Mouse (Mus musculus) megakaryocyte progenitor cell, adult 5-6 weeks (primary cell): Measurements from ENCODE around the gene Mbnl2. TPM values are rescaled to one million over a fixed set of nuclear protein-coding genes. Genes with fewer than 3 reads are reported as not detected.

Experiments used
- ATAC-seq: replicated peaks from 2 replicates; pipeline ENCODE4 v1.8.0; 2016; ENCODE audit warnings: mild to moderate bottlenecking, moderate TSS enrichment, inconsistent platforms; ENCODE audit not compliant: poor library complexity
- total RNA-seq, 2 experiments: library from RNA; stranded (forward) in 1 of 2; stranded (reverse) in 1 of 2; fragments of 157-497, 149-512 nt in 1 of 2; fragments of 200-1000 nt in 1 of 2; gene quantifications; 2 replicates each; pipeline versions ENCODE4 v1.2.3 to v1.2.4; 2015 to 2017

Mbnl2 gene
- total RNA-seq, 2 experiments from 2014 or later = 63.2 to 97.8 TPM

DNA sequence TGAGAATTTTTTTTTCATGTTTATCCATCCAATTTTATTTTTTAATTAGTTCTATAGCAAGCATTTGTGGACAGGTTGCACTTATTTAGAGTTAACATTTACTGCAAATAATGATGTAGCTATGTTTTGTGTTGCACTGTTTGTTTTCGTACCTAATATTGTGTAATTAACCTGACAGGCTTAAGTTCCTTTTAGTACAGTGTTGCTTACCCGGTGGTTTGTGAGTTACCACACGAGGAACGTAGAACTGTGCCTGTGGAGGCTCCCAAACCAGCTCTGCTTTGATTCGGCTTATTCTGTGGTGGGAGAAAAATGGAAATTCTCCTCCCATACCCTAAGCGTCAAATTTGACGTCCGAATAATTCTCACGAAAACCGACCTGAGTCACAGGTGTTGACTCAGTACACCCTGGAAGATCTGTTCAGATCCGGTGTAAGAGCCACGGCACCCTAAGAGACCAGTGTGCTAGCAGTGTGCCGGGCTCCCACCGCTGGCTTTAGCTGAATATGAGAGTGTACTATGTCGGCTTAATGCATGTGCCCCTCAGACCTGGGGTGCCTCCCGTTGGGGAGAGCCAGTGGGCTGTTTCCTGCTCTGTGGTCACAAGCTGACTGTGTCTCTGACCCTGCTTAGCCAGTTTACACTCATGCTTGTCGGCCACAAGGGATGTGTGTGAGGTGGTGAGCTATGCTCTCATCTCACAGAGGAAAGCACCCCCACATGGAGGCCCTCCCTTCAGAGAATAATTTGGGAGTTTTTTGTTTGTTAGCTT, 129.5 kb downstream of the Mbnl2 start:
- ATAC-seq = peak; percentile 68

DNA sequence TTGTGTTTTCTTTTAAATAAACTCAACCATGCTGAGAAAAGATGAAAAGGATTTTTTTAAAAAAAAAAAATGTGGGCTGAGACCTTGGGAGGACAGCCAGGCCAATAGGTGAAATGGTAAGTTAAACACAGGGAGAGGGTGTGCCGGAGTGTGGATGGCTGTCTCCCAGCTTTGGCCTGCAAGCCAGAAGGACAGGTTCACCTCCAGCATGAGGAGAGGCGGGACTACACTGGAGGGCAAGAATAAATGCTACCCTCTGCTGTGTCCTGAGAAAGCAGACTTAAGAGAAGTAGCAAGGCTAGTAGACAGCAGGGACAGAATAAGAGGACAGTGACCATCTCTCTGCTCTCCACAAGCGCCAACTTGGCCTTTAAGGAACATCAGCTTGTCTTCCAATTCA, 130.1 kb downstream of the Mbnl2 start:
- no peak for ATAC-seq

DNA sequence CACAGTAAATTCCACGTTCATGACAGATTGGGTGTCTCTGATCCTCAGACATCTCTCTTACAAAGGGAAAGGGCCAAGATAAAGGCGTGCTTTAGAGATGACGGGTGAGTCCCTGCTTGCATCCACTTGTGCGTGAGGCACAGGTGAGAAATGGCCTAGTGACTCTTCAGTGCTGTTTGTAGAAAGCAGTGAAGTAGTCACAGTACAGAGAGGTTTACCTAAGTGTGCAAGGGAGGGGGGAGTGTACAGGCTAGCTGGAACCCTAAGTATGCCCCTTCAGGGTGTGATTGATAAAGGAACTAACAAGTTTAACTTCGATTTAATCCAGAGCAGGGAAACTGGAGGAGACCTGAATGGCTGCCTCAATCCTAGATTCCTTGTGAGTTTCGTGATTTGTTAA, 130.8 kb downstream of the Mbnl2 start:
- ATAC-seq = no peak

DNA sequence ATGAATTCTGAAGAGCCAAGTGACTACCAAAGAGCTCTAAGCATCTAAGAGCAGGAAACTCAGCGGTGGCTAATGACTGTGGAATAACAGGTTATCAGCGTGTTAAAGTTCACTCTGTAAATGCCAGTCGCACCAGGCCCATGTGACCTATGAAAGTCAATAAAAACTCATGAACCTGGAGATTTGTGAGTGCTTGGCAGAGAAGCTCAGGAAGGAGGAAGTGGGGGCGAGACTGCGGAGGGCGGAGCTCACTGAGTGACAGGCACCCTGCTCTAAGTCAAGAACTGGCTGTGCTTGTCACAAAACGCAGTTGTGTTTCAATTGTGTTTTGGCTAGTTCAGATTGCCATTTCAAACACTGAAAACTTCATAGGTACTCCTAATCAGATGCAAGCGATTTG, 131.4 kb downstream of the Mbnl2 start:
- ATAC-seq = peak; percentile 81

DNA sequence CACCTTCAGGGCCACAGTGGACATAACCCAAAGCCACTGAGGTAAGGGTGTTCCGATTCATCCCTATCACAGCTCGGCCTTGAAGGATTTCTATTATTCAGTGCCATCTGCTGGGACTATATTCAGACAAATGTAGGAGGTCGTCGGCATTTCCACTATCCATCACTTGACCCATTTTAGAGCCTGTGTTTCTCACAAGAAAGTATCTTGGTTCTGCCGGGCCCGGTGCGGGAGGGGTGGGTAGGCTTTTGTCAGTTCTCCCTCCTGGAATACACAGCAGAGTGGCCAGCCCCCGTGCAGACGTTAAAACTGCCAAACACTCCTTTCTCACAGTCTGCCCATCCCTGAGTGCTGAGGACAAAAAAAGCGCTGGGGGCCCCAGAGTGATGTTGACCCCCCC, 134.4 kb downstream of the Mbnl2 start:
- ATAC-seq = no peak

DNA sequence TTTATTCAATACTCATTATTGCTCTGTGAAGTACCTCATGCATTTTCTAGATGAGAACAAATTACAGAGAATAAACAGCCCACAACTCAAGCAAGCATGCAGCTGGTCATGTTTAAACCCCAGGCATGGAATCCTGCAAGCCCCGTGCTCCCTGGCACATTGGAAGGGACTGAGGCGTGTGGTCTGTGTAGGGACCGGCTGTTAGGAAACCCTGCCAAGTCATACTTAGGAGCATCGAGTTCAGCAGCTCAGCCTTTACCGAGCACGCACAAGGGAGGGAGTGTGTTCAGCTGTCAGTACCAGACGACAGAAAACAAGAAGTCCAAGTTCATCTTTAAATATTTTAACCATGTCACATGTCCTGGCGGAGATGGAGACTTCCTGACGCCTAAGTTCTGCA, 141.4 kb downstream of the Mbnl2 start:
- no peak for ATAC-seq

DNA sequence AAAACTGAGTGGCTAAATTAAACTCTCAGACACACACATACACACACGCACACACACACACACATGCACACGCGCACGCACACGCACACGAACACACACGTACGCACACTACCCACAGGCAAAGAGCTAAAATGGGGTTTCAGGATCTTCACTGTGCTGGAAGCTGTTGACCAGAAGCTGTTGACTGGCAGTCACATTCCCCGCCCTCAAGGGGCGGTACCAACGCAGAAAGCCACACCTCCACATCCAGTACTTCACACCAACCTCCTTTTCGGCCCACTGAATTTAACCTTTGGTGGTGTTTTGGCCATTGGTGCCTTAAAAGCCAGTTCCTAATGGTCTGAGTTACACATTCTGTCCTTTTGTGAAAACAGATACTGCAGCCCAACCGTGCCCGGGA, 143.5 kb downstream of the Mbnl2 start:
- ATAC-seq = 0 out of 2 replicates have a peak, but pooled peaks have one; percentile 42

DNA sequence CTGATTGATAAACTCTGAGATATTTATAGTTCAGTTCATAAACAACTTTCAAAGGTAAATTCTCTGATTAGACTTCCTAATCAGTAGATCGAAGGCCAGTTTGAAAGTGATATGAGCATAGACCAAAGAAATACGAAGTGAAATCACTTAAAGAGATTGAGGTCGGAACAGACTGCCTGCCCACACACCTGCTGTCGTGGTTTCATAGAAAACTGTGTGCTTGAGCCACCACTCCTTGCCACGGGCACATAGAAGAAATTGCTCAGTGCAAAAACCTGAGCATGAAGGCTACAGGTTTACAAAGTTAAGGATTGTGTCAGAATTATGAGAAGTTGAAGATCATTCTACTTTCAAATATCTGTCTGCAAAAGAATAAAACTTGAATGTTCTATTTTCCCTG, 153.0 kb downstream of the Mbnl2 start:
- no peak for ATAC-seq

DNA sequence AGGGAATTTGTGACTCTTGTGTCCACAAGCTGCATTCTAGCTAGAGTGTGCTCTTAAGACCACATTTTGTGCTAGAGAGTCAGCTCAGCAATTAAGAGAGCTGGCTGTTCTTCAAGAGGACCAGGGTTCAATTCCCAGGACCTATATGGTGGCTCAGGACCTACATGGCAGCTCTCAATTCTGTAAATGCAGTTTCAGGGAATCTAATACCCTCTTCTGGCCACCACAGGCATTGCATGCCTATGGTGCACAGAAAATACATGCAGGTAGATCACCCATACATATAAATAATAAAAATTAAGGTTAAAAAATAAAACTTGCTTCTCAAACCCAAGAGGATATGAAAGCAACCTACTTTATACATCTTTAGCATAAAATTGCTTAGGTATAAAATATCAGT, 157.3 kb downstream of the Mbnl2 start:
- peak; percentile 74 for ATAC-seq

DNA sequence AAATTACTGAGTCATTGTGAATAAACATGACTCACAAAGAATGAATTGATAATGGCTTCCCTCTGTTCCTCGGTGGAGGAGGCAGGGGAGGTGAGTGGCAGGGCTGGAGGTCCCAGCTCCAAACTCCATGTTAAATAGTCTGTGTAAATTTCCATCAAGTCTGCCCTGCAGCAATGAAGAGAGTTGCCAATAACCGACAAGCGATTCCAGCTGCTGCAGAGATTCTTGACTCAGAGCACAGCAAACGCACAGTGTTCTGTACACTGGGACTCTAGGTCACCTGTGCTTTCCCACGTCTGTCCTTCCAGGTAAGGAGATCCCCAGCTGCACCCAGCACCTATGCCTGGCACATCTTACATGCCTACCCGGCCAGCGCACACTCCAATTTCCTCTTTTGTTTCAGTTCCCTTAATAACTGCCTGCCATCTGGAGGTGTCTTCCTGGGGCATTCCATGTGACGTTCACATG, 158.5 kb downstream of the Mbnl2 start:
- peak; percentile 94 for ATAC-seq

DNA sequence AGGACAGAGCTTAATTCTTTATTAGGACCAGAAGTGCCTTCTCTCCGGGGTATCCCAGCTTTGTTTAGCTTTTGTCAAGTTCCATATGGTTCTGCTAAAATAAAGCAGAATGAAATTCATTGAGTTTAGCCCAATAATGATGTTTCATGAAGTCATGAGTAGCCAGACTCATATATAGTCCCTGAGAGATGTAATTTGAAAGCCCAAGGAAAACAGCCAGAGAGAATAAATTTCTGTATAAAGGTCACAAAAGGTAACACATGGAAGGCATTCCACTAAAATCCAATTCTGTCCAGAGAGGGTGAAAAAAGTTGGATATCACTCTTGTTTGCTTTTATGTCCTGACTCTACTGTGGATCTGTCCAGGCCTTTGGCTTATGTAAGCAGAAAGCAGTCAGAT, 159.4 kb downstream of the Mbnl2 start:
- no peak for ATAC-seq

DNA sequence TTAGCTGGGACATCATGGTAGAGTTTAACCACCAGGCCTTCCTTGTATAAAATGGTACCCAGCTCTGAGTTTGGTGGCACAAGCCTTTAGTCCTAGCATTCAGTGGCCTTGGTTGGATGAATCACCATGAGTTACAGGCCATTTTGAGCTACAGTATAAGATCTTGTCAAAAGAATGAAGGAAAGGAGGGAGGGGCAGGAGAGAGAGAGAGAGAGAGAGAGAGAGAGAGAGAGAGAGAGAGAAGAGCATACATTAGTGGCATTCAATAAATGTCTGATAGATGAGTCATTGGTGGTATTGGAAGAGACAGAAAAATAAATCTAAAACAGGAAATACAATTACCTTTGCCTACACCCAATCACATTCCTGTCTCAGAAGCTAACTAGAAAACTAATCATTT, 165.2 kb downstream of the Mbnl2 start:
- no peak for ATAC-seq

DNA sequence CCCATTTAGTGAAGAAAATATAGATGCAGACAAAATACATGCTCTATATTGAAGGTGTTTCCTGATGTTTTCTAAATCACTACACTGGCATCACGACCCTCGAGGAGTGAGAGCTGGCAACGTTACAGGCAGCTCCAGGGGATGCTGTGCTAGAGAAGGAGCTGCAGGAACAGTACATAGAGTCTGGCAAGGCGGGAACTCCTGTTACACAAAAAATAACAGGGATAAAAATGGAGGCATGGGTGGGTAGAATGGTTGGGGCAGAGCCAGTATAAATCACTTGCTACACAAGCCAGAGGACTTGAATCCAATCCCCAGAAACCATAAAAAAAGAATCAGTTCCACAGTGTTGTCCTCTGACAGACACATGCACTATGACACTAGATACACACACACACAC, 165.8 kb downstream of the Mbnl2 start:
- no peak for ATAC-seq

DNA sequence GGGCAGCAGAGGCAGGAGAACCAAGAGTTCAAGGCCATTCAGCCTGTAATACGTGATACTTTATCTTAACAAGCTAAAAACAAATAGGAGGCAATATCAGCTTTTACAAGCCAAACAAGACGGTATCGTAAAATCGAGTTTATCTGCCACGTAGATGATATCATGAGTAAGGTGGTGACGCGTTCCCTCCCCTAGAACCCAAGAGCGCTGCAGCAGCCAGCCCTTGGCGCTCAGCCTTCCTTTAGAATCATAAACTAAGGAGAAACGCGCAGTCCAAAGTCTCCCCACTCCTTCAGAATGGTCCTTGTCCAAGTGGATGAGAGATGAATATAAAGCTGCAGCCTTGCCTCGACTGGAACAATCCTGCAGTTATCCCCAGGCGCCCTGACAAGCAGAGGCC, 166.4 kb downstream of the Mbnl2 start:
- ATAC-seq = no peak

DNA sequence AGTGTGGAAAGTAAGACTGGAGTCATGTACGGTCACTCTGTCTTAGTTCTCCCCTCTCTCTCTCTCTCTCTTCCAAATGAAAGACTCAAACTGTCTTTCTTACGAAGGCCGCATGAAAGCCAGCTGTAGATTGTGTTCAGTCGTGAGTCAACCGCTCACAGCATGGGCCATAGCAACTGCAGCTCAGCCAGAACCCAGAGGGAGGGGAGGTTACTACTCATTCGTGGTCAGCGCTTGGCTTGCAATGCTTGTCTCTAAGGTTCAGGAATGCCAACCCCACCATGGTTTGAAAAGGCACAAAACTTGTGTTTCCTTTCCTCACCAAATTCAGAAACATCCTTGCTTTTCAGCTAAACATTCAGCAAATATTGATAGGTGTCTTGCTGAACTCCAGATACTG, 178.8 kb downstream of the Mbnl2 start:
- no peak for ATAC-seq

DNA sequence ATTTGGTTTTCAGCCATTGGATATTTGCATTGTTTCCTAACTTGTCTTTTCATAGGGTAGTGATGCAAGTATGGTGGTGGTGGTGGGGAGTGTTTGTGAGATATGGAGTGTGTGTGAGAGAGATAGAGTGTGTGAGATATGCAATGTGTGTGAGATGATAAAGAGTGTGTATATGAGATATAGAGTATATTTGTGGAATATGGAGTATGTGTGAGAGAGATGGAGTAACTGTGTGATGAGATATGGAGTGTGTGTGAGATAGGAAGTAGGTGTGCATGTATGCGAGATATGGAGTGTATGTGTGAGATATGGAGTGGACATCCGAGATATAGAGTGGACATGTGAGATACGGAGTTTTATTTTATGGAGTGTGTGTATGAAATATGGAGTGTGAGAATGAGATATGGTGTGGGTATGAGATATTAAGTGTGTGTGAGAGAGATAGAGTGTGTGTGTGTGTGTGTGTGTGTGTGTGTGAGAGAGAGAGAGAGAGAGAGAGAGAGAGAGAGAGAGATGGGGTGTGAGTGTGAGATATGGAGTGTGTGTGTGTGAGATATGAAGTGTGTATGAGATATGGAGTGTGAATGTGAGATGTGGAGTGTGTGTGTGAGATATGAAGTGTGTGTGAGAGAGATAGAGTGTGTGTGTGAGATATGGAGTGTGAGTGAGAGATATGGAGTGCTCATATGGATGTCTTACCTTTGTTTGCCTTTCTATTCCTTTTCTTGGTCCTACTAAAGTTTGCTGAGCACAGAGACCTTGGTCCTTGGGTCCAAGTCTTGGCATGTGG, 188.7 kb downstream of the Mbnl2 start:
- ATAC-seq = no peak

DNA sequence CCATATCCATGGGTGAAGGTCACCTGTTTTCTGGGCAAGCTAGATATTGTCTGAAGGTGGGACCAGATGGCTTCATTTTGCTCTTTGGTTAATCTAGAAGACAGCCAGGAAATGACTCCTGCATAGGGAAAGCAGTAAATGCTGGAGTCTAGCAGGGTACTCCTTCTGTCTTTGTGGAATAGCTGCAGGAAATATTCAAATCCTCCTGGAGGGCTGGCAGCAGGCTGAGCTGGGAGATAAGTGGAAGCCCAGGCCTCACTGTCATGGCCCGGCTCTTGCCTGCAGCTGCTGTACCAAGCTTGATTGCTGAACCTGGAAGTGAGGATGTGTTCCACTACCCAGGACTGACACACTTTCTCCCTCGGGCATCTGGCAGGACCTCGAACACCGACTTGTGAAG, 191.3 kb downstream of the Mbnl2 start:
- no peak for ATAC-seq

DNA sequence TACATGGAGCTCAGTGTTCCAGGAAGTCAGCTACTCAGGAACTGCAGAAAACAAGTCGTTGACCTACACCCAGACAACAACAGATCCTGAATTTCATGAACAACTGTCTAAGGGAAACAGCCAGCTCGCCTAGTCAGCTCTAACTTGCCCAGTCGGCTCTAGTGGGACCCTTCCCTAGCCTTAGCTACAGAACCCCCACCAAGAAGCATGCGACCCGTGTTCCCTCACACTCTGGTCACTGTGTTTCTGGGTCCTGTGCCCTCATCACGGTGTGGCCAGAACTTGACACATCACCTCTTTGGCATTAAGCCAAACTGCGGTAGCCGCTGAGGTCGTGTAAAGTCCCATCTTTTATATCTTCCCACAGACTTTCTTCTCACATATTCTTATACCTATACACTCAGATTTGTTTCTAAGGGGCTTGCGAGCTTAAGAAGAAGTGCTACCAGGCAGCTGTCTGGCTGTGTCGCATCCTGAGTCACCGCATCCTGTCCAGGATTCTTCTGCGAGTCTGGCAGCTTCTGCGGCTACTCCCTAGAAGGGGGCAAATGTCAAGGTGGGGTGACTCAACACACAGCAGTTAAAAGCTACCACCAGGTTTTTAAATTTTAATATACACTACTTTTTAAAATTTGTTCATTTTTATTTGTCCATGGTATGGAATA, 193.8 kb downstream of the Mbnl2 start:
- no peak for ATAC-seq

DNA sequence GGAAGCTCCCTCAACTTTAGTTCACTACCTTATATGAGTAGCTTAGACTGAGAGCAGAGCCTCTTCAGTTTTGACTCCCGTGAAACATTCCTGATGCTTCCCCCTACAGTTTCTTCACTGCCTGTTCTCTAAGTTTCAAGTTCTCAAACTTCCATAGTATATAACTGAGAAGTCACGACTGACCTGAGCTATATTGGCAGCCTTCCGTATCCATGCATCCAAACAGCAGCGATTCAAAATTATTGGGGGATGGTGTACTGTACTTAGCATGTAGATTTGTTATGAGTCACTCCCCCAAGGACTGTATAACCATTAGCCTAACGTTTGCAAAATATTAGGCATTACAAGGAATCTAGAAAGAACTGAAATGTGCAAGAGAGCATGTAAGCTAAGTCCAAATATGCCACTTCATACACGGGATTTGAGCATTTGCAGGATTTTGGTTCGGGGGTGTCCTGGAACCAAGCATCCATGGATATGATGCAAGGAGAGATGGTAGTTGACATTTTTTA, 200.8 kb downstream of the Mbnl2 start:
- ATAC-seq = no peak

DNA sequence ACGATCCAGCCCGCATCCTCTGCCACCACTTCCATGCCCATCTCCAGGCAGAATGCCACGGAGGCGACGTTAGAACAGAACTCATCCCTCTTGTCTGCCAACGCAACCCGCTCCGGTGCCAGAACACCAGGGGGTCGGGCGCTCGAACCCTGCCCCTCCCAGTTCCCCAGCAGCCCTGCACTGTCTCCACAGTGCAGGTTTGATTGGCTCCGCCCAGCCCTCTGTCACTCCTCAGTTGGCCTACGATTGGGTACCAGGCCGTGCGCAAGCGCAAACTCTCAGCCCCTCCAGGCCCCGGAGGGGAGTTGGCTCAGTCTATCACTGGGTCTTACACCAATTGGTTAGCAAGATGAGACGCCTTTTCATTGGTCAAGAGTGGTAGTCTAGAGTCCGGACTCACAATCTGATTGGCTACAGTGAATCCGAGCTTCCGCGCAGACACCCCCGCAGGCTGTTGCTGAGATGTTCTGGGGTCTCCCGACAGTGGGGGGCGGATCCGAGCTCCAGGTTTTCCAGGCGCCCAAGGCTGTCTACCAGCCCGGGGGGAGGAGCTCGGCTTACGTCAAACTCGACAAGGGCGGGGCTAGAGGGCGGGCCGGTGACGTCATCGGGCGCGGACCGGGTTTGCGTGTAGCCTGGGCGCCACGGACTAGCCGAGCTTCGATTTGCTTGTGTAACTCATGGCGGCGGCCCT, 202.0 kb downstream of the Mbnl2 start:
- peak; percentile 66 for ATAC-seq

DNA sequence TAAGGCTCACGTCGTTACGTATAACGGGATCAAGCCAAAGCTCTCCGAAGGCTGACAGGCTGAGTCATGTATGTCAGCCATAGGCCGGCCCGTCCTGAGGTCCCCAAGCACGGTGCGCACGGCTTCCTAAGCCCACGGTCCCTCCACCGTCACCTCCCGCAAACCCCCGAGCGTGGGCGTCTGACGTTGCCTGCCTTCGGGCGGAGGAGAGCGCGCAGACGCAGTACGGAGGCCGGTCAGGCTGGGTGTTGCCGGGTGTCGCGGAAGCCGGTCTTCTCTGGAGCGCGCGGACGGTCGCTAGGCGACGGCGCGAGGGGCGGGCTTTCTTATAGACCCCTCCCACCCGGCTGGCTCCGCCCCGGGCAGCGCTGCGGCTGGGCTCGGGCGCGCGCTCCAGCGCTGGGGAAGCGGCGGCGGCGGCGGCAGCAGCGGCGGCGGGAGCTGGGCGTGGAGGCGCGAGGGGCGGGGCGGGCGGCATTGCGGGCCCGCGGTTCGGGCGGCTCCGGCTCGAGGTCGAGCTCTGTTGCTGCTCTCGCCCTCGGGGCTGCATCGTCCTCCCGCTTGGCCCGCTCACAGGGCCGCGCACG, 202.6 kb downstream of the Mbnl2 start, which contains the start of gene Rap2a:
Gene Rap2a, plus strand, starts transcription at position 463 of the 587 bp plus-strand sequence.
- ATAC-seq = peak; percentile 66
